Mouse (Mus musculus): ENCODE data around the gene Bend5. TPM values are rescaled to one million over a fixed set of nuclear protein-coding genes. Genes with fewer than 3 reads are reported as not detected.
A peak's percentile ranks its signal among the peaks of the same experiment; 100 is the strongest.

The Bend5 gene
- polyA plus RNA-seq, 1 experiment from 2014 or later, result 22.7 TPM

GRCm38 (mm10) chr4:111416551-111416950 is 1.7 kb downstream of the Bend5 start:
- no peak for DNase-seq (ENCODE audit: low spot score)

DNA sequence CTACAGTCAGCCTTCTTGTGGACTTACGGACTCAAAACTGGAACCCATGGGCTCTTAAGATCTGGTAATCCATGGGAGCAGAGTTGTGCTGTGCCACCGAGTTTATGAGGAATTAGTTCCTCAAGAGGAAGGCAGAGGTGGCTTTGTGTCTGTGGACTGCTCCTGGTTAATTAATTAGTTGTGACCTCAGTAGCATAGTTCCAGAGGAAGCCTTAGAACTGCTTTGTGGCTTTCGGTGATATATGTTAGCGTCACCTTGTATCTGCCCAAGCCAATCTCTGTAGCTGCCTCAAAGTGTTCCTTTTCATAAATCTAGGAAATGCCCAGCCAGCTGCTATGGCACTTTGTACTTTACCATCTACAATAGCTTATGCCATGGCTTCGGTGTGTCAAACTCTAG is 2.9 kb downstream of the Bend5 start:
- Histone ChIP-seq H3K27me3 (ENCODE audit: control insufficient read depth, insufficient read depth, low read length) (no peaks in the 10 kb centered on the region), H3K36me3 (ENCODE audit: control insufficient read depth, insufficient read depth, low read length) (no peaks in the 10 kb centered on the region), H3K27ac (replicated peaks) (no peak overlapping the region), H3K9ac (ENCODE audit: low read length) (no peak overlapping the region), H3K9me3 (ENCODE audit: control insufficient read depth, low read length) (no peaks in the 10 kb centered on the region), H3K4me2 (replicated peaks; ENCODE audit: low read depth) (no peak overlapping the region), H3K4me3 (ENCODE audit: low read depth, low read length) (no peak overlapping the region), H3K4me1 (replicated peaks; ENCODE audit: control insufficient read depth, insufficient read depth) (peaks cover 15% of the 10 kb centered on the region)
- ATAC-seq (ENCODE audit: low FRiP score, low TSS enrichment), result no peak
- DNase-seq (ENCODE audit: low spot score), result no peak
- WGBS, result 89% methylated on average over 5 of the region's 5 CpGs
- no peak for TF ChIP-seq EP300 (optimal IDR thresholded peaks at IDR 0.05)
- TF ChIP-seq CTCF (IDR thresholded peaks at IDR 0.05; ENCODE audit: low read depth), result no peak

More at GRCm38 (mm10) chr4:111416551-111416950, 1.7 kb downstream of the Bend5 start:
- Histone ChIP-seq H3K4me1 (replicated peaks; ENCODE audit: control insufficient read depth, insufficient read depth) (peaks cover 13% of the 10 kb centered on the region), H3K27me3 (ENCODE audit: control insufficient read depth, insufficient read depth, low read length) (no peaks in the 10 kb centered on the region), H3K4me2 (replicated peaks; ENCODE audit: low read depth) (peak overlapping the region; percentile 86), H3K36me3 (ENCODE audit: control insufficient read depth, insufficient read depth, low read length) (no peaks in the 10 kb centered on the region), H3K27ac (replicated peaks) (no peak overlapping the region), H3K4me3 (ENCODE audit: low read depth, low read length) (0 out of 2 replicates have a peak overlapping the region, but pooled peaks have one; percentile 0), H3K9ac (ENCODE audit: low read length) (no peak overlapping the region), H3K9me3 (ENCODE audit: control insufficient read depth, low read length) (no peaks in the 10 kb centered on the region)
- ATAC-seq (ENCODE audit: low FRiP score, low TSS enrichment), result no peak
- no peak for TF ChIP-seq EP300 (optimal IDR thresholded peaks at IDR 0.05)
- WGBS, result 63% methylated on average over 3 of the region's 3 CpGs

DNA sequence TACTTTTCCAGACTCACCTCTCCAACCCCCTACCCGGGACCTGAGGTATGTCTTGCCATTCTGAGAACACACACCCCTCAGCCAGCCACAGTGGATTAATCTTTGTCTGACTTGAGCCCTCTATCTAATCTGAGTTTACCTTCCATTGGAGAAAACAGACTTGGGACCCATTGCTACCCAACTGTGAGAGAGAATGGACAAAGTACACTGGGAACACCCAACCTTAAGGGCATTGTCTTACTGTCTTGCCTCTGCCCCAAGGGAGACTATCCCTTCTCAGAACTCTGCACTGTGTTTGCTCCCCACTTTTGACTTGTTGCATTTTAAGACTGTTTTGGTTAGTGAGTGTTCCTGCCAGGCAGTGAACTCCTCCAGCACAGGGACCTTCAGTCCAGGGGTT is 4.7 kb downstream of the Bend5 start:
- no peak overlapping the region; the same call in 1 of the 2 replicates for H3K4me2 ChIP-seq (replicated peaks; ENCODE audit: low read depth)
- WGBS, result 52% methylated on average over 1 of the region's 1 CpGs
- no peaks in the 10 kb centered on the region for H3K36me3 ChIP-seq (ENCODE audit: control insufficient read depth, insufficient read depth, low read length)
- H3K9ac ChIP-seq (ENCODE audit: low read length), result no peak overlapping the region
- no peaks in the 10 kb centered on the region for H3K27me3 ChIP-seq (ENCODE audit: control insufficient read depth, insufficient read depth, low read length)
- no peaks in the 10 kb centered on the region for H3K9me3 ChIP-seq (ENCODE audit: control insufficient read depth, low read length)
- TF ChIP-seq EP300 (optimal IDR thresholded peaks at IDR 0.05), result no peak
- no peak for TF ChIP-seq CTCF (IDR thresholded peaks at IDR 0.05; ENCODE audit: low read depth)
- peaks cover 12% of the 10 kb centered on the region for H3K4me1 ChIP-seq (replicated peaks; ENCODE audit: control insufficient read depth, insufficient read depth)
- no peak overlapping the region for H3K4me3 ChIP-seq (ENCODE audit: low read depth, low read length)
- no peak for ATAC-seq (ENCODE audit: low FRiP score, low TSS enrichment)
- no peak for DNase-seq (ENCODE audit: low spot score)
- H3K27ac ChIP-seq (replicated peaks), result no peak overlapping the region

- no peaks in the 10 kb centered on the region for H3K9me3 ChIP-seq (ENCODE audit: control insufficient read depth, low read length)
- ATAC-seq (ENCODE audit: low FRiP score, low TSS enrichment), result no peak
- H3K27ac ChIP-seq (replicated peaks), result no peak overlapping the region
- H3K27me3 ChIP-seq (ENCODE audit: control insufficient read depth, insufficient read depth, low read length), result no peaks in the 10 kb centered on the region
- H3K4me1 ChIP-seq (replicated peaks; ENCODE audit: control insufficient read depth, insufficient read depth), result peaks cover 12% of the 10 kb centered on the region
- no peaks in the 10 kb centered on the region for H3K36me3 ChIP-seq (ENCODE audit: control insufficient read depth, insufficient read depth, low read length)
- H3K9ac ChIP-seq (ENCODE audit: low read length), result no peak overlapping the region
- no peak for DNase-seq (ENCODE audit: low spot score)
- H3K4me3 ChIP-seq (ENCODE audit: low read depth, low read length), result no peak overlapping the region
- no peak for TF ChIP-seq CTCF (IDR thresholded peaks at IDR 0.05; ENCODE audit: low read depth)
- no peak for TF ChIP-seq EP300 (optimal IDR thresholded peaks at IDR 0.05)
- no peak overlapping the region for H3K4me2 ChIP-seq (replicated peaks; ENCODE audit: low read depth)
- 44% methylated on average over 3 of the region's 3 CpGs for WGBS
These were observed 5.2 kb downstream of the Bend5 start for GRCm38 (mm10) chr4:111420031-111420430.

DNA sequence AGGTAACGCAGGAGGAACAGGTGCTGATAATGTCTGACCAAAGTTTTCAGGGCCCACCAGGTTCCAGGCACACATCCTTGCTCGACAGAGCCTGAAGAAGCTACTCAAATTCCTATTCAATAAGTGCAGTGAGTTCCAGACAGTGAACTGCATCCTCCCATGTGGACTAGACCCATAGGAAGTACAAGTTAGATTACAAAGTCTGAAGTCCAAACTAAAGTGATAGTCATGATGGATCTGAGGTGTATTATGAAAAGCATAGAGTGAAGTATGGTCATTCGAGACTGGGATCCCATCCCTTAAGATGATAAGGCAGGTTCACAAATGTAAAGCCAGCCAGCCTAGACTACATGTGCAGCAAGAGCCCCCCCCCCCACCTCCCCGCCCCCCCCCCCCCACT is 6.1 kb downstream of the Bend5 start:
- whole genome bisulfite sequencing, result 82% methylated on average over 4 of the region's 4 CpGs
- ATAC-seq (ENCODE audit: low FRiP score, low TSS enrichment), result no peak
- no peak for DNase-seq (ENCODE audit: low spot score)

GRCm38 (mm10) chr4:111421785-111422184 is 7.0 kb downstream of the Bend5 start:
- no peak for ATAC-seq (ENCODE audit: low FRiP score, low TSS enrichment)
- Histone ChIP-seq H3K36me3 (ENCODE audit: control insufficient read depth, insufficient read depth, low read length) (no peaks in the 10 kb centered on the region), H3K9ac (ENCODE audit: low read length) (no peak overlapping the region), H3K27me3 (ENCODE audit: control insufficient read depth, insufficient read depth, low read length) (no peaks in the 10 kb centered on the region), H3K9me3 (ENCODE audit: control insufficient read depth, low read length) (no peaks in the 10 kb centered on the region), H3K4me1 (replicated peaks; ENCODE audit: control insufficient read depth, insufficient read depth) (peaks cover 8% of the 10 kb centered on the region), H3K4me2 (replicated peaks; ENCODE audit: low read depth) (no peak overlapping the region), H3K27ac (replicated peaks) (0 out of 2 replicates have a peak overlapping the region, but pooled peaks have one; percentile 35), H3K4me3 (ENCODE audit: low read depth, low read length) (no peak overlapping the region)
- DNase-seq (ENCODE audit: low spot score), result no peak
- no peak for TF ChIP-seq EP300 (optimal IDR thresholded peaks at IDR 0.05)
- no peak for TF ChIP-seq CTCF (IDR thresholded peaks at IDR 0.05; ENCODE audit: low read depth)
- WGBS, result 75% methylated on average over 6 of the region's 6 CpGs

More for the DNA sequence above, 6.1 kb downstream of the Bend5 start:
- Histone ChIP-seq H3K4me3 (ENCODE audit: low read depth, low read length) (no peak overlapping the region), H3K9me3 (ENCODE audit: control insufficient read depth, low read length) (no peaks in the 10 kb centered on the region), H3K4me1 (replicated peaks; ENCODE audit: control insufficient read depth, insufficient read depth) (peaks cover 9% of the 10 kb centered on the region), H3K27me3 (ENCODE audit: control insufficient read depth, insufficient read depth, low read length) (no peaks in the 10 kb centered on the region), H3K4me2 (replicated peaks; ENCODE audit: low read depth) (no peak overlapping the region), H3K36me3 (ENCODE audit: control insufficient read depth, insufficient read depth, low read length) (no peaks in the 10 kb centered on the region), H3K9ac (ENCODE audit: low read length) (no peak overlapping the region), H3K27ac (replicated peaks) (no peak overlapping the region)
- no peak for TF ChIP-seq EP300 (optimal IDR thresholded peaks at IDR 0.05)
- no peak for TF ChIP-seq CTCF (IDR thresholded peaks at IDR 0.05; ENCODE audit: low read depth)

Data from stomach, postnatal 0 days (tissue).